Mouse (Mus musculus): ENCODE data around the gene Ndufb4. TPM values are rescaled to one million over a fixed set of nuclear protein-coding genes. Genes with fewer than 3 reads are reported as not detected.

The Ndufb4 gene
- total and polyA plus RNA-seq, 2 experiments from 2014 or later: 107 to 242 TPM

GRCm38 (mm10) chr16:37652654-37653053, 1.6 kb downstream of the Ndufb4 start:
- WGBS: 86% methylated on average over 5 of the region's 5 CpGs
- DNase-seq (ENCODE audit: low spot score) (no peak), ATAC-seq (ENCODE audit: insufficient read depth, low read depth) (no peak)
- H3K9me3 ChIP-seq (replicated peaks; ENCODE audit: control insufficient read depth, low read length): no peaks in the 10 kb centered on the region
- TF ChIP-seq EP300 (IDR thresholded peaks at IDR 0.05; ENCODE audit: low read depth) (no peak), CTCF (IDR thresholded peaks at IDR 0.05; ENCODE audit: low read depth) (no peak)
- H3K4me3 ChIP-seq (ENCODE audit: low read depth, low read length): peak overlapping the region; percentile 76; the same call in 1 of the 2 replicates
- H3K27ac ChIP-seq (ENCODE audit: low read depth): no peak overlapping the region
- H3K4me2 ChIP-seq (ENCODE audit: low read depth, low read length): peak overlapping the region; percentile 86
- peaks cover 8% of the 10 kb centered on the region for H3K36me3 ChIP-seq (replicated peaks; ENCODE audit: control insufficient read depth, insufficient read depth, low read length)
- 0 out of 2 replicates have a peak overlapping the region, but pooled peaks have one; percentile 87 for H3K9ac ChIP-seq (replicated peaks; ENCODE audit: low read depth, low read length)
- no peaks in the 10 kb centered on the region for H3K27me3 ChIP-seq (ENCODE audit: control insufficient read depth, insufficient read depth, low read length)
- H3K4me1 ChIP-seq (ENCODE audit: control insufficient read depth, insufficient read depth): peaks cover 17% of the 10 kb centered on the region

DNA sequence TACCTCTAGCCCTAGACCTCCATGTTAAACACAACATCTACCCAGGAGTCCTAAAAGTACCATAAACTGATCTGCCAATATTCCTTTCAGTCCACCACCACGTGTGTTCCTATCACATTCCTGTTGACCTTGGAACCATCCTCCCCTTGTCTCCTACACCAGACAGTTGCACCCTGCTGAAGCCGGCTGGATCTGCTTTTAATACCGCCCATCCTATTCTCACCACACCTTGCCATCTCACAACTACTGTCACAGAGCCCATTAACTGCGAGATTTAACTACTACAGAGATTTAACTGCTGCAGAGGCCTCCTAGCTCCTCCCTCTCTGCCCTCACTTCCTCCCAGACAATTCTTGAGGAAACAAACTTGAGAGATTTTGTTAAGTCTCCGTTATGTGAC, 2.8 kb downstream of the Ndufb4 start:
- Histone ChIP-seq H3K4me3 (ENCODE audit: low read depth, low read length) (no peak overlapping the region), H3K4me2 (ENCODE audit: low read depth, low read length) (no peak overlapping the region), H3K27me3 (ENCODE audit: control insufficient read depth, insufficient read depth, low read length) (no peaks in the 10 kb centered on the region), H3K4me1 (ENCODE audit: control insufficient read depth, insufficient read depth) (peaks cover 17% of the 10 kb centered on the region), H3K9me3 (replicated peaks; ENCODE audit: control insufficient read depth, low read length) (no peaks in the 10 kb centered on the region), H3K36me3 (replicated peaks; ENCODE audit: control insufficient read depth, insufficient read depth, low read length) (peaks cover 19% of the 10 kb centered on the region), H3K9ac (replicated peaks; ENCODE audit: low read depth, low read length) (no peak overlapping the region), H3K27ac (ENCODE audit: low read depth) (peak overlapping the region; percentile 27)
- WGBS: 65% methylated on average over 5 of the region's 5 CpGs
- no peak for ATAC-seq (ENCODE audit: insufficient read depth, low read depth)
- no peak for DNase-seq (ENCODE audit: low spot score)
- TF ChIP-seq EP300 (IDR thresholded peaks at IDR 0.05; ENCODE audit: low read depth) (no peak), CTCF (IDR thresholded peaks at IDR 0.05; ENCODE audit: low read depth) (no peak)

- Histone ChIP-seq H3K36me3 (replicated peaks; ENCODE audit: control insufficient read depth, insufficient read depth, low read length) (peaks cover 35% of the 10 kb centered on the region), H3K4me3 (ENCODE audit: low read depth, low read length) (no peak overlapping the region), H3K4me2 (ENCODE audit: low read depth, low read length) (no peak overlapping the region), H3K4me1 (ENCODE audit: control insufficient read depth, insufficient read depth) (peaks cover 17% of the 10 kb centered on the region), H3K27me3 (ENCODE audit: control insufficient read depth, insufficient read depth, low read length) (no peaks in the 10 kb centered on the region), H3K9ac (replicated peaks; ENCODE audit: low read depth, low read length) (no peak overlapping the region), H3K9me3 (replicated peaks; ENCODE audit: control insufficient read depth, low read length) (no peaks in the 10 kb centered on the region), H3K27ac (ENCODE audit: low read depth) (no peak overlapping the region)
- WGBS: 89% methylated on average over 5 of the region's 5 CpGs
- ATAC-seq (ENCODE audit: insufficient read depth, low read depth): no peak
- DNase-seq (ENCODE audit: low spot score): no peak
- TF ChIP-seq CTCF (IDR thresholded peaks at IDR 0.05; ENCODE audit: low read depth) (no peak), EP300 (IDR thresholded peaks at IDR 0.05; ENCODE audit: low read depth) (no peak)
These were observed 5.2 kb downstream of the Ndufb4 start for GRCm38 (mm10) chr16:37649068-37649467.

GRCm38 (mm10) chr16:37647936-37648335, 6.3 kb downstream of the Ndufb4 start:
- peaks cover 14% of the 10 kb centered on the region for H3K4me1 ChIP-seq (ENCODE audit: control insufficient read depth, insufficient read depth)
- no peak for ATAC-seq (ENCODE audit: insufficient read depth, low read depth)
- H3K9ac ChIP-seq (replicated peaks; ENCODE audit: low read depth, low read length): no peak overlapping the region
- TF ChIP-seq EP300 (IDR thresholded peaks at IDR 0.05; ENCODE audit: low read depth): no peak
- TF ChIP-seq CTCF (IDR thresholded peaks at IDR 0.05; ENCODE audit: low read depth): no peak
- no peak overlapping the region for H3K27ac ChIP-seq (ENCODE audit: low read depth)
- no peak overlapping the region for H3K4me3 ChIP-seq (ENCODE audit: low read depth, low read length)
- DNase-seq (ENCODE audit: low spot score): no peak
- H3K9me3 ChIP-seq (replicated peaks; ENCODE audit: control insufficient read depth, low read length): no peaks in the 10 kb centered on the region
- H3K27me3 ChIP-seq (ENCODE audit: control insufficient read depth, insufficient read depth, low read length): no peaks in the 10 kb centered on the region
- peaks cover 35% of the 10 kb centered on the region for H3K36me3 ChIP-seq (replicated peaks; ENCODE audit: control insufficient read depth, insufficient read depth, low read length)
- H3K4me2 ChIP-seq (ENCODE audit: low read depth, low read length): no peak overlapping the region
- 76% methylated on average over 8 of the region's 8 CpGs for WGBS

DNA sequence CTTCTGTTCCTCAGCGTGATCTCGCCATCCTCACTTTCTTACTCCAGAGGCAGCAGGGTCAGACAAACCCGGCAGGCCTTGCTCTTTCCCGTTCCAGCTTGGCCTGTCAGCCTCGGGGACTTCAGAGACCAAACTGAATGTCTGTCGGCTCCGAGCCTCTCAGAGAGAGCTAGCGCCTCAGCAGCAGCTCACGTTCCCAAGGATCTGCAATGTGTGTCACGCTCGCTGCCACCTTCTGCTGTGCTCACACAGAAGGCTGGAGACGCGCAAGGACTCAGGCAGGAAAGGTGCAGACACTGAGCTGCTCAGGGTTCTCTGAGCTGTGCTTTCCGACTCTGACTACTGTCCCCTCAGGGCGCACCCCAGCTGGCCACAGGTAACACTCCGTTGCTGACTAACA, 7.2 kb downstream of the Ndufb4 start:
- Histone ChIP-seq H3K27me3 (ENCODE audit: control insufficient read depth, insufficient read depth, low read length) (no peaks in the 10 kb centered on the region), H3K4me1 (ENCODE audit: control insufficient read depth, insufficient read depth) (peaks cover 7% of the 10 kb centered on the region), H3K36me3 (replicated peaks; ENCODE audit: control insufficient read depth, insufficient read depth, low read length) (peaks cover 35% of the 10 kb centered on the region), H3K4me2 (ENCODE audit: low read depth, low read length) (no peak overlapping the region), H3K9ac (replicated peaks; ENCODE audit: low read depth, low read length) (no peak overlapping the region), H3K27ac (ENCODE audit: low read depth) (no peak overlapping the region), H3K9me3 (replicated peaks; ENCODE audit: control insufficient read depth, low read length) (no peaks in the 10 kb centered on the region), H3K4me3 (ENCODE audit: low read depth, low read length) (no peak overlapping the region)
- 84% methylated on average over 16 of the region's 16 CpGs for WGBS
- DNase-seq (ENCODE audit: low spot score) (no peak), ATAC-seq (ENCODE audit: insufficient read depth, low read depth) (no peak)
- TF ChIP-seq CTCF (IDR thresholded peaks at IDR 0.05; ENCODE audit: low read depth) (no peak), EP300 (IDR thresholded peaks at IDR 0.05; ENCODE audit: low read depth) (no peak)

DNA sequence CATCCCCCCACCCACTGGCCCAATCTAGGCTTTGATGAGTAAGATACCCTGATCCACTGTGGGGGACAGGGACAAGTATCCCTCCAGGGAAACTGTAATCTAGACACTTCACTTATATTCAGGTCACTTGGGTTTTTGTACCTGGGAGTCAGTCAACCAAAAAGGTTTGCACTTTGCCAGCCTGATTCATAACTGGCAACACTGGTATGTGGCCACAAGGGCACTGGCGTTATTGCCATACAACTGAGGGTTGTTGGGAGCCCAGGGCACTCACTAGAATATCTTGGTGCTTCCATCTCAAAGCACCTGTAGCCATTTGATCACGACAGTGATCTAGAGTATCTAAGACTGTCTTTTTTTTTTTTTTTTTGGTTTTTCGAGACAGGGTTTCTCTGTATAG, 8.5 kb downstream of the Ndufb4 start:
- no peak overlapping the region for H3K4me2 ChIP-seq (ENCODE audit: low read depth, low read length)
- H3K27me3 ChIP-seq (ENCODE audit: control insufficient read depth, insufficient read depth, low read length): no peaks in the 10 kb centered on the region
- H3K36me3 ChIP-seq (replicated peaks; ENCODE audit: control insufficient read depth, insufficient read depth, low read length): peaks cover 35% of the 10 kb centered on the region
- TF ChIP-seq CTCF (IDR thresholded peaks at IDR 0.05; ENCODE audit: low read depth) (no peak), EP300 (IDR thresholded peaks at IDR 0.05; ENCODE audit: low read depth) (no peak)
- H3K9me3 ChIP-seq (replicated peaks; ENCODE audit: control insufficient read depth, low read length): no peaks in the 10 kb centered on the region
- DNase-seq (ENCODE audit: low spot score): no peak
- no peak for ATAC-seq (ENCODE audit: insufficient read depth, low read depth)
- no peak overlapping the region for H3K9ac ChIP-seq (replicated peaks; ENCODE audit: low read depth, low read length)
- H3K4me1 ChIP-seq (ENCODE audit: control insufficient read depth, insufficient read depth): no peaks in the 10 kb centered on the region
- no peak overlapping the region for H3K27ac ChIP-seq (ENCODE audit: low read depth)
- WGBS: 89% methylated on average over 3 of the region's 3 CpGs
- H3K4me3 ChIP-seq (ENCODE audit: low read depth, low read length): no peak overlapping the region

Measured in heart, postnatal 0 days (tissue).